Mouse (Mus musculus) gastrocnemius, adult 2 months (tissue): ENCODE measurements around the gene Mapk12. TPM values are rescaled to one million over a fixed set of nuclear protein-coding genes. Genes with fewer than 3 reads are reported as not detected.

Experiments used
- DNase-seq: peaks from one replicate; pipeline ENCODE4 v3.0.0; 2022
- H3K27ac ChIP-seq: fragments of 200-600 bp; 2 replicates; pipeline ENCODE4 v1.8.1; 2022; ENCODE audit warnings: mild to moderate bottlenecking
- H3K4me3 ChIP-seq: fragments of 200-600 bp; 2 replicates; pipeline ENCODE4 v1.8.1; 2022; ENCODE audit warnings: mild to moderate bottlenecking, moderate library complexity
- CTCF ChIP-seq: fragments of 200-600 bp; IDR thresholded peaks from 2 replicates; pipeline ENCODE4 v1.8.1; 2022; ENCODE audit warnings: antibody characterized with exemption, mild to moderate bottlenecking, moderate library complexity
- intact Hi-C: fragments of 180-260 bp; cut with DNase I; formaldehyde crosslinking; loops from one replicate; pipeline ENCODE4 v1.15.1; 2025
- total RNA-seq, 2 experiments: library from RNA; stranded (reverse); gene quantifications; 2 replicates each; pipeline ENCODE4 v1.2.3; 2021

Mapk12 gene
- total RNA-seq, 2 experiments from 2014 or later = 128 TPM

DNA sequence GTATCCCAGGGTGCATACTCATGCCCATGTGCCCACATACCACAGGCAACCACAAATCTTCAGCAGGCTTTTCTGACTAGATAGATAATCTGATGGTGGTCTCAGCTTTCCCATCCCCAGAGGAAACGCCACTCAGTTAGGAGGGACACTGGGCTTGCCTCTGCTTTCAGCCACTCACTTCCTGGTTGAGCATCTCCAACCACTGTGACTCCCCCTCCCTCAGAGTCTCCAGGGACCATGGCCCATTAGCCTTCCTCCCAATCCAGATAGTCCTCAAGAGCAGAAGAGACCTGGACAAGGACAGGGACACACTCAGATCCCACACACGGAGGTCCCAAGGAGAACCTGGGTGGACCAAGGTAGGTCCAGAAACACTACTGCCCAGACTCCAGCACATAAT lies 2.6 kb upstream of the Mapk12 start:
- TF ChIP-seq CTCF = no peak
- Histone ChIP-seq H3K4me3 (no peak overlapping the region), H3K27ac (no peak overlapping the region)
- intact Hi-C loops = loop anchor here (5.0 kb wide), 1 partner anchor 54 kb away; the partner anchor contains the start of gene Dennd6b
- no peak for DNase-seq

DNA sequence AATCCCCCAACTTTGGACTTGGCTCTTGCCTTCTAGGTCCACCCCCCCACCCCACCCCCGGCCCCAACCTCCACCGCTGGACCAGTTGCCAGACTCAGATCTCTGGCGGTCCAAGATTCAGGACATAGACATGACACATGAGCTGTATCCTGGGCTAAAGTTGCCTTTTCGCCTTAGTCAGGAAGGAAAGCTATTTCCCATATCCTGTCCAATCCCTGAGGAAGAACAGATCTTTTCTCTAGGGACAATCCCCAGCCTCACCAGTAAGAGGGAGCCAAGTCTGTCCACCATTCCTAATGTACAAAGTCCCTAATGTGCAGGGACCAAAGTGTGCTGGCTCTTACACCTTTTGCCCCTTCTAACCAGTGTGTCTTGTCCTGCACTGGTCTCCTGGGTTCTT lies 1.4 kb upstream of the Mapk12 start:
- peak overlapping the region; percentile 99 for H3K27ac ChIP-seq
- peak overlapping the region; percentile 18; the same call in 1 of the 2 replicates for H3K4me3 ChIP-seq
- intact Hi-C loops = loop anchor here (5.0 kb wide), 1 partner anchor 55 kb away; the partner anchor contains the start of gene Dennd6b
- no peak for TF ChIP-seq CTCF
- DNase-seq = no peak

DNA sequence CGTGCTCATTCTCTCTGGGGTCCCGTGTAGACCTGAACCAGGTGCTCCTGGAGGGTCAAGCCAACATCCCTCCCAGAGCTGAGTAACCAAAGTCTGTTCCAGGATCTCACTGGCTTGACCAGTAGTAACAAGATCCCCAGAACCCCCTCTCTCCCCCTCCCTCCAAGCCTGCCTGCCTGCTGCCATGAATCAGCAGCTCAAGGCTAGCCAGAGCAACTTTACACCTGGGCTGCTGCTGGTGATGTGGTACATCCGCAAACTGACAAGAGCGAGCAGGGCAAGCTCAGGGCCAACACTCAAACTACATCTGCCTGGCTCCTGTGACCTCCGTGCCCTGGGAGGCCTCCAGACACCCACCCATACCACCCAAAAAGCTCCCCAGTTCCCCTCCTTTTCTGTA lies 940 bp upstream of the Mapk12 start:
- peak; percentile 73 for DNase-seq
- no peak for TF ChIP-seq CTCF
- H3K4me3 ChIP-seq = peak overlapping the region; percentile 96
- intact Hi-C loops = loop anchor here (5.0 kb wide), 1 partner anchor 56 kb away; the partner anchor contains the start of gene Dennd6b
- H3K27ac ChIP-seq = peak overlapping the region; percentile 99

DNA sequence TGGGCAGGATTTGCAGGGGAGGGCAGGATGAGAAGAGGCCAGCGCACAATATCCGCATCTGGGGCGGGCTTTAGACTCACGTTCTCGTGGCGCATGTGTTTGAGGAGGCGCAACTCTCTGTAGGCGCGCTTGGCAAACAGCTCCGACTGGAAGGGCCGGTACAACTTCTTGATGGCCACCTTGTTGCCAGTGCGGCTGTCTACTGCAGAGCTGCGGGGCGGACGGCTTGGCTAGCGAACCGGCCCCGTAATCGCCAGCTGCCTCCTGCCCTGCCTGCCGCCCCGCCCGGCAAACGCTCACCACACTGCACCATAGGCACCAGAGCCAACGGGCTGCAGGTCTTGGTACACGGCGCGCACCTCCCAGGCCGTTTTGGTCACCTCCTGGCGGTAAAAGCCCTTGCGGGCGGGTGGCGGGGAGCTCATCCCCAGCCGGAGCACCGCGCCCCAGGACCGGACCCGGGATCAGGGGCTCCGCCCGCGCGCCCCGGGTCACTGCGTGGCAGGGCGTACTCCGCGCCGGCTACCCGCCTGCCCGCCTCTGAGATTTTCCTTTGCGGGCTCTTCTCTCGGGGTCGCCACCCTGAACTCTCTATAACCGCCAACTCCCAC lies 350 bp downstream of the Mapk12 start:
- peak; percentile 2; the same call in 1 of the 2 replicates for TF ChIP-seq CTCF
- intact Hi-C loops = loop anchor here (5.0 kb wide), 1 partner anchor 57 kb away; the partner anchor contains the start of gene Dennd6b
- DNase-seq = peak; percentile 84
- Histone ChIP-seq H3K4me3 (peak overlapping the region; percentile 96), H3K27ac (peak overlapping the region; percentile 99)

DNA sequence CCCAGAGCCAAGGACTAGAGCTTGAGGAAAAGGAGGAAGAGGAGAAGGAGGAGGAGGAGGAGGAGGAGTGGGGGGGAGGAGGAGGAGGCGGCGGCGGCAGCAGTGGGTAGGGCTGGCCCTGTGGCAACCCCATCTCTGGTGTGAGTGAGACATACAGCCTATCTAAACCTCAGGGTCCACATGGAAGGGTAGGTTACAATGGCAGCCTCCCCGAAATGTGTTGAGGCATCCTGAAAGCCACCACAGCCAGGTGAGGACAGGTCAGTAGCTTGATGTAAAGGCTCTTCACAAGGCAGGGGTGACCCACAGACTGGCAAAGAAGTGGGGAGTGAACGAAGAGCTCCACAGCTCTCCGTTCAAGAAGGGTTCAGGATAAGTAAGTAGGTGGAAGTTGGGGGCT lies 2.0 kb downstream of the Mapk12 start:
- intact Hi-C loops = no loop called here
- Histone ChIP-seq H3K27ac (peak overlapping the region; percentile 99), H3K4me3 (peak overlapping the region; percentile 96)
- no peak for TF ChIP-seq CTCF
- DNase-seq = no peak

DNA sequence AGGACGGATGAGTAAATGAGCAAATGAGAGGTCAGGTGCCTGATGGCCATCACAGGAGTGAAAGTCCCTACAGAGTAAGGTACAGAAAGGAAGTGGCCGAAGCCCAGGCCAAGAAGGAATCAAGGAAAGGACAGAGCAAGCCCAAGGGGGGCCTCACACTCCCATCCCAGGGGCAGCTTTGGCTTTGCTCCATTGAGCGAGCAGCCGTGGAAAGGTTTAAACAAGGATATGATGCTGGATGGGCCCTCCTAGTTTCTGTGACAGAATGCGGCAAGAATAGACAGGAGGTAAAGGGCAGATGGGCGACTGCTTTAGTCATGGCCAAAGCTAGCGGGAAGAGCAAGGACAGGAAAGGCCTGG lies 2.5 kb downstream of the Mapk12 start:
- no peak for DNase-seq
- intact Hi-C loops = no loop called here
- TF ChIP-seq CTCF = no peak
- H3K27ac ChIP-seq = peak overlapping the region; percentile 99
- peak overlapping the region; percentile 96 for H3K4me3 ChIP-seq

DNA sequence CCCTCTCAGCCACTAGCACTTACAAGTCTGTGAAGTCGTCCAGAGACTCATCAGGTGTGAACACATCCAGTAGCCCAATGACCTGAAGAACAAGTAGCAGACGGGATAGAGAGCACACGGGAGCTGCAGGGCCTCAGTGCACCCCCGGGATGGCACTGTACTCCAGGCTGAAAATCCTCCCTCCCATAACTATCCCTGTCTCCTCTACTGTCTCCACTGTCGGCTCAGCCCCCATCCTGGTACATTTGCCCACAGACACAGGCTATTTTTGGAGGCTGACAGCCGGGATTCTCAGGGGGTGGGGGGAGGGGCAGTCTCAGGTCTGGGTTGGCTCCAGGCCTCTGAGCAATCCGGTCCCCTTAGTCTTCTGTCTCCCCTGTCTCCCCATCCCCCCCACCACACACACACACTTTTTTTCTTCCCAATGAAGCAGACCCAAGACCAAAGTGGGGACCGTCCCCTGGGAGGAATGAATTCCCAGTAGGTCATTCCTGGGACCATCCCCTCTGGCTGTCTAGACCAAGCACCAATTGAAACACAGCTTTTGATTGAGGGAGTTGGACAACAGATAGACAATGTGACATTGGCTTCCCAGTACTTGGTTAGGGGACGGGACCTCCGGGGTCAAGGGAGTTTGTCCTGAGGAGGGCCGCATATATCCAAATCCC lies 3.0 kb downstream of the Mapk12 start:
- H3K4me3 ChIP-seq = peak overlapping the region; percentile 96

DNA sequence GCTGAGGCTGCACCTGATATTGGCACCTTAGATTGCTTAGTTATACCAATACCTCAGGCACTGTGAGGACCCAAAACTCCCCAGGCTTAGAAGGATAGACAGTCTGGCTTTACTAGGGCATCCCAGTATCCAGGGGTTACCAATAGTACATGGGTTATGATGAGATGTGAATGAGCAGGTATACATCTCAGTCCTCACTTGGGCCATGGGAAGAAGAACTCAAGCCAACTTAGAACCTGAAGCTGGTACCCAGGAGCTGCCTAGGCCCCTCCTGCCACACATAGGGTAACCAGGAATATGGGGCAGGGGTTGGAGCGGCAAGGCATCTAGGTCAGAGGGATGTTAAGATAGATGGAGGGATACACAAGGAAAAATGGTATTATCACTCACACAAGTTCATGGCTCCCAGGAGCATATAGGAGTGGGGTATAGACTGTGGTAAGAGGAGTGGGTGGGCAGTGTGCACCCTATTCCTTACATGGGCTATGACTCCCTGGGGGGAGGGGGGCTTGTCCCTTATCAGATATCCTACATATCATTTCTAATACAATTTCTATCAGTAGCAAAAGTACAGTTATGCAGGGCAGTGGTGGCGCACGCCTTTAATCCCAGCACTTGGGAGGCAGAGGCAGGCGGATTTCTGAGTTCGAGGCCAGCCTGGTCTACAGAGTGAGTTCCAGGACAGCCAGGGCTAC lies 3.9 kb downstream of the Mapk12 start:
- Histone ChIP-seq H3K4me3 (peak overlapping the region; percentile 96), H3K27ac (peak overlapping the region; percentile 99)
- intact Hi-C loops = no loop called here
- DNase-seq = no peak
- no peak for TF ChIP-seq CTCF

More for the DNA sequence above, 3.0 kb downstream of the Mapk12 start:
- peak; percentile 67 for DNase-seq
- TF ChIP-seq CTCF = peak; percentile 17; the same call in 1 of the 2 replicates
- intact Hi-C loops = no loop called here
- H3K27ac ChIP-seq = peak overlapping the region; percentile 99

- intact Hi-C loops = no loop called here
These were observed 9.2 kb downstream of the Mapk12 start for GRCm38 (mm10) chr15:89131316-89131715.

DNA sequence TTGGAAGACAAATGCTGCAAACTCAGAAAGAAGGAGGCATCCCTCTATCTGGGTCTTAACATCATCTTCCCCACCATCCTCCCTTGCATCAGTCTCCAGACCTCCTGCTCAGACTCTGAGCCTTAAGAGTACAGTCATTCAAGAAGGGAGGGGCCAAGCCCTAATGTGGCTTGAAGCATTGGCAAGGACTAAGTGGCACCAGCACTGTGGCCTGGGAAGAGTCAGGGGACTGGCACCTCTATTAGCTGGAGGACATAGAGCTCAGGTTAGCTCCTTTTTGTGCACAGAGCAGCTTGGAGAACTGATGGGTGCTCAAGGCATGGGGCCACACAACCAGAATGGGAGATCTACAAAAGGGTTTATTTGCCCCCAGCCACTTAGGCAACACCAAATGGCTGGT lies 10.3 kb downstream of the Mapk12 start:
- no peak for TF ChIP-seq CTCF
- intact Hi-C loops = no loop called here
- no peak for DNase-seq
- H3K27ac ChIP-seq = no peak overlapping the region
- H3K4me3 ChIP-seq = no peak overlapping the region

More at GRCm38 (mm10) chr15:89131316-89131715, 9.2 kb downstream of the Mapk12 start:
- Histone ChIP-seq H3K4me3 (no peak overlapping the region), H3K27ac (no peak overlapping the region)
- no peak for DNase-seq
- TF ChIP-seq CTCF = no peak

DNA sequence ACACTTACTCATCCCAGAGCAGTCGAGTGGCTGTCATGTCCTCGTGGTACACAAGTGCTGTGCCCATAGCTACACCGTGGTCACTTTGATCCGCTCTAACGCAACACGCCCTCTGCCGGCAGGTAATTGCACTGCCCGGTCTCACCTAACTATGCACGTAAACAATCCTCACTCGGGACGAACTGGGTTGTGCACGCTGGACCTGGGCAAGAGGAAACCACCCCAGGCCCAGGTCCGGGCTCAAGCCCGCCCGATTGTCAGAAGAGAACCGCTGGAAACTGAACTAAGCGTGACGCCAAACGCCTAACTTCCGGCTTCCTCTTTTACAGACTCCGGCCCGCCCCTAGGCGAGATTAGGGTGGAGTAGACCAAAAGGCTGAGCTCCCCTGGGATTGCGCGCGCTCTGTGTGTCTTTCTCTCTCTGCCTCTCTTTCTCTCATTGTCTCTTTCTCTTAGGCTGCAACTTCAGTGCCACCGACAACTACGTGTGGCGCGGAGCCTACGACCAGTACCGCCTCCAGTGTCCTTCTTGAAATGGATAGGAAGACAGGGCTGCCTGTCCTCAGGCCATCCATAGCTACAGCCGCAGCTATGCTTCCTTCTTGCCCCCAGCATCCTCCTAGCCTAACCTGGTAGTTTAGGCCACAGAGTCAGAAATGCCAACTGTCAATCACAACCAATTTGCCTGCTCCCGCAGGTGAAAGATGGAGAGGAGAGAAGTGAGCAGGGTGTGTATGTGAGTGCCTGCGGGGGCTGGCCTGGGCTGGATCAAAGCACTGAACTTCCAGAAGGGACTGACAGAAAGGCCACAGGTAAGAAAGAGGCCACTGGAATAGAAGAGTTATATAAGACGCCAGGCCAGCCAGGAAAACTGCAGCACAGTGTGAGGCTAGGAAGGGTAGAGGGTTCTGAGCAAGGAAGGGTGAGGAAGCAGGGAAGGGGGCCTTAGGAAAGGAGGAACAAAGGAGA lies 11.8 kb downstream of the Mapk12 start, which contains the start of gene Hdac10:
TSS of gene Hdac10 (minus strand) at position 319 of the 969 bp plus-strand sequence.
- peak within 1 kb of the TSS; percentile 91 for H3K4me3 ChIP-seq
- intact Hi-C loops = loop anchor here (5.0 kb wide), 1 partner anchor 84 kb away; the partner anchor contains the start of gene Ppp6r2

More for the DNA sequence above, 11.8 kb downstream of the Mapk12 start, which contains the start of gene Hdac10:
- DNase-seq = peak; percentile 89
- TF ChIP-seq CTCF = peak; percentile 91
- H3K27ac ChIP-seq = peak within 1 kb of the TSS; percentile 96
